Mouse (Mus musculus) spleen, adult 2 months (tissue): Measurements from ENCODE around the gene Ntn5. TPM values are rescaled to one million over a fixed set of nuclear protein-coding genes. Genes with fewer than 3 reads are reported as not detected.

ENCODE experiments used
- DNase-seq, 2 experiments: peaks; one replicate each; pipeline versions ENCODE4 v3.0.0 to v3.0.0-alpha.2; 2012 to 2021; ENCODE audit warnings: low spot score in 2 of 2, low read depth in 1 of 2
- H3K27ac ChIP-seq: fragments of 200-500 bp; 2 replicates; pipeline ENCODE4 v1.5.1; 2012; ENCODE audit warnings: low read length, inconsistent platforms; ENCODE audit not compliant: insufficient read depth
- H3K27me3 ChIP-seq: fragments of 200-500 bp; 2 replicates; pipeline ENCODE4 v1.6.1; 2012; ENCODE audit warnings: mild to moderate bottlenecking, moderate library complexity, low read length, inconsistent platforms; ENCODE audit not compliant: control insufficient read depth, insufficient read depth
- H3K36me3 ChIP-seq: fragments of 200-500 bp; 2 replicates; pipeline ENCODE4 v1.6.1; 2012; ENCODE audit warnings: mild to moderate bottlenecking, low read length, inconsistent platforms; ENCODE audit not compliant: control insufficient read depth, insufficient read depth
- H3K4me1 ChIP-seq: fragments of 200-500 bp; 2 replicates; pipeline ENCODE4 v1.6.1; 2011; ENCODE audit warnings: inconsistent platforms; ENCODE audit not compliant: control insufficient read depth, insufficient read depth, insufficient read length
- H3K4me3 ChIP-seq: fragments of 200-500 bp; 2 replicates; pipeline ENCODE4 v1.5.1; 2011; ENCODE audit warnings: mild to moderate bottlenecking, inconsistent platforms; ENCODE audit not compliant: insufficient read depth, insufficient read length; ENCODE audit errors: extremely low read depth
- CTCF ChIP-seq: fragments of 200-500 bp; IDR thresholded peaks from 2 replicates; pipeline ENCODE4 v1.5.1; 2011; ENCODE audit warnings: mild to moderate bottlenecking, inconsistent platforms; ENCODE audit not compliant: insufficient read depth, insufficient read length, insufficient replicate concordance; ENCODE audit errors: extremely low read depth
- POLR2A ChIP-seq: fragments of 200-500 bp; IDR thresholded peaks from 2 replicates; pipeline ENCODE4 v1.6.1; 2011; ENCODE audit warnings: low read depth, low read length, inconsistent platforms
- WGBS: fragments of 180-500 bp; shearing (Covaris S2); methylation state at CpG from one replicate; pipeline ENCODE4 v1.1.7; 2018; 5-methylcytosine and 5-hydroxymethylcytosine counted together
- polyA plus RNA-seq: library from polyadenylated mRNA; depleted of rRNA; stranded (reverse); fragments of >200 nt; gene quantifications from 2 replicates; pipeline ENCODE4 v1.2.3, GENCODE M21; 2012

Ntn5 gene
- polyA plus RNA-seq, 1 experiment, result 2.2 TPM

GRCm38 (mm10) chr7:45721642-45722347, 38.0 kb downstream of the Ntn5 start:
- TF ChIP-seq CTCF (no peak), POLR2A (no peak)
- Histone ChIP-seq H3K27ac (no peak overlapping the region), H3K4me3 (no peak overlapping the region), H3K27me3 (no peaks in the 10 kb centered on the region), H3K4me1 (no peaks in the 10 kb centered on the region; the same call in 1 of the 2 replicates), H3K36me3 (peaks cover 26% of the 10 kb centered on the region)
- DNase-seq, result no peak
- 92% methylated on average over 13 of the region's 13 CpGs for WGBS

DNA sequence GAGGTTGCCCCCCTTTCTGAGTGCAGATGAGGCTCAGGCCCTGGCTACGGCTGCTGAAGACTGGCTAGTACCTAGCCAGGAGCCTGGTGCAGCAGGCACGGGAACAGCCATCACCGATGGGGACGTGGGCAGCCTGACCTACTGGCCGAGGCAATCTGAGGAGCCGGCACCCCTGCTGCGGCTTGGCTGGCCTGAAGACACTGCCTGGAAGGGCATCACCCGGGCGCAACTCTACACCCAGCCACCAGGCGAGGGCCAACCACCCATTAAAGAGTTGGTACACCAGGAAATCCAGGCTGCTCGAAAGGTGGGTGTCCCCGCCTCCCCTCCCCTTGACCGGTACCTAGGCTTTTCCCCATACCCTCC, 38.5 kb downstream of the Ntn5 start:
- WGBS, result 82% methylated on average over 13 of the region's 13 CpGs
- Histone ChIP-seq H3K4me3 (no peak overlapping the region), H3K4me1 (no peaks in the 10 kb centered on the region; the same call in 1 of the 2 replicates), H3K27me3 (no peaks in the 10 kb centered on the region), H3K27ac (no peak overlapping the region), H3K36me3 (peaks cover 26% of the 10 kb centered on the region)
- TF ChIP-seq CTCF (no peak), POLR2A (no peak)
- no peak for DNase-seq

DNA sequence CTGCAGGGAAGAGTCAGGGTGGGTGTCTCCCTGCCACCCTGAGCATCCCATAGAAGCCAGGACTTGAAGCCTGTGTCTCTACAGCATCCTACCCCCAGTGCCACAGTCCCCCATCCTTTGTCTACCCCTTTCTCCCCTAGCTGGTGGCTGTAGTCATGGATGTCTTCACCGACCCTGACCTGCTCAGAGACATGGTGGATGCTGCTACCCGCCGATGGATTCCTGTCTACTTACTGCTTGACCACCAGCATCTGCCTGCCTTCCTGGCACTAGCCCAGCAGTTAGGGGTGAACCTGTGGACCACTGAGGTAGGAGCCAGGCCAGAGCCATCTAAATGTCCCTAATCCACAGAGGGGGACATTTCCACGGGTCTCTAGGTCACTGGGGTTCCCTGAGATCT, 39.5 kb downstream of the Ntn5 start:
- no peak for DNase-seq
- TF ChIP-seq CTCF (no peak), POLR2A (no peak)
- Histone ChIP-seq H3K27ac (no peak overlapping the region), H3K4me1 (no peaks in the 10 kb centered on the region; the same call in 1 of the 2 replicates), H3K36me3 (peaks cover 26% of the 10 kb centered on the region), H3K27me3 (no peaks in the 10 kb centered on the region), H3K4me3 (no peak overlapping the region)
- 97% methylated on average over 4 of the region's 4 CpGs for WGBS

DNA sequence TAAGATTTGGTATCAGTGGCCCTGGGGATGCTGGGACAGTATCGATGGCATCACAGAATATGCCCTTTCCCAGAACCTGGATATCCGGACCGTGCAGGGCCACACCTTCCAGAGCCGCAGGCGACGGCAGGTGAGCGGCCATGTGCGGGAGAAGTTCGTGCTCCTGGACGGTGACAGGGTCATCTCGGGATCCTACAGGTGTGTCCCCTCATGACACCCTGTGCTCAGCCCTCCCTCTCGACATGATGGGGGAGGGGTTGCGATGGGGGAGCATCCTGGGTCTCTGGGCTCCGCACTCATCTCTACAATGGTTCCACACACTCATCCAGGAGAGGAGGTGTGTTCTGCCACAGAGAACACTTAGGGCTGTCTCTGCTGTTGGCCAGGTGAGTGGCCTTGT, 40.0 kb downstream of the Ntn5 start:
- H3K4me1 ChIP-seq, result no peaks in the 10 kb centered on the region; the same call in 1 of the 2 replicates
- H3K27ac ChIP-seq, result no peak overlapping the region
- H3K4me3 ChIP-seq, result no peak overlapping the region
- no peaks in the 10 kb centered on the region for H3K27me3 ChIP-seq
- H3K36me3 ChIP-seq, result peaks cover 26% of the 10 kb centered on the region
- TF ChIP-seq POLR2A (no peak), CTCF (no peak)
- 97% methylated on average over 14 of the region's 14 CpGs for WGBS
- DNase-seq, result no peak

DNA sequence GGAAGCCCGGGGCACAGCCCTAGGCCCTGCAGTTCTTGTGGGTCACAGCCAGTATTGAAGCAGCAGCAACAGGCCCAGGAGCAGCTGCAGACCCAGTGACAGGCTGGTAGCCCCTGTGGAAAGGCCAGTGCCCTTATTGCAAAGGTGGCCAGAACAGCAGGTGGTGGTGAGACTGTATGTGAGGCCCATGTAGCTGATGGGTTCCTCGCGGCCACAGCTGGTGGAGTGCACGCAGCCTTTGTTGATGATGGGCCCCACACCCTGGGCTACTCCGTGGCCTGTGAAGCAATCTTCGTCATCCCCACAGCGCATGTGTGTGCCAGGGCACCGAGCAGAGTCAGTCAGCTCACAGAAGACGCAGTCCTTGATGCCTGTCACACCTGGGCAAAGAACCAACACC, 41.3 kb downstream of the Ntn5 start:
- 94% methylated on average over 9 of the region's 9 CpGs for WGBS
- H3K36me3 ChIP-seq, result peaks cover 18% of the 10 kb centered on the region

DNA sequence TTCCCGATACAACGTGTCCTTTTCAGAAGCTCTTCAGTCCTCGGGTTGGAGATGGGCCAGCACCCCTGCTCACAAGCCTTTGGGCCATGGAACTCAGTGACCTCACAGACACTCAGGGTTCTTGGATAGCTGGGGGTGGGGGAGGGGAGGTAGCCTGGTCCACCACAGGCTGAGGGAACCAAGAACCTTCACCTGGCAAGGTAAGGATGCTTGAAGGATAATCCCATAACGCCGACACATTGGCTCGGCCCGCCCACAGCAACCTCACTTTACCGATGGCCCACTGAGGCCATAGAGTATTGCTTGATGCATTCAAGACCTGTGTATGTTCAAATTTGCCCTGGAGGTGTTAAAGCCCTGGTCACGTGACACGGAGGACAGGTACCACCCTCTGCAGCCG, 41.9 kb downstream of the Ntn5 start, which contains the start of gene Spaca4:
Gene Spaca4 (minus strand): TSS at position 101 of the 400 bp plus-strand sequence.
- TF ChIP-seq CTCF (no peak), POLR2A (no peak)
- 94% methylated on average over 11 of the region's 11 CpGs for WGBS
- H3K36me3 ChIP-seq, result peaks cover 14% of the 10 kb centered on the region
- H3K27ac ChIP-seq, result no peak within 1 kb of the TSS
- no peaks in the 10 kb centered on the region for H3K27me3 ChIP-seq
- H3K4me1 ChIP-seq, result no peaks in the 10 kb centered on the region
- no peak for DNase-seq
- H3K4me3 ChIP-seq, result no peak within 1 kb of the TSS

More for the DNA sequence above, 41.3 kb downstream of the Ntn5 start:
- TF ChIP-seq CTCF (no peak), POLR2A (no peak)
- no peaks in the 10 kb centered on the region for H3K27me3 ChIP-seq
- H3K4me3 ChIP-seq, result no peak overlapping the region
- no peak overlapping the region for H3K27ac ChIP-seq
- H3K4me1 ChIP-seq, result no peaks in the 10 kb centered on the region
- DNase-seq, result no peak

- Histone ChIP-seq H3K27me3 (no peaks in the 10 kb centered on the region), H3K4me3 (no peak overlapping the region), H3K27ac (no peak overlapping the region), H3K36me3 (peaks cover 9% of the 10 kb centered on the region; the same call in 1 of the 2 replicates), H3K4me1 (no peaks in the 10 kb centered on the region)
- WGBS, result 89% methylated on average over 10 of the region's 10 CpGs
- no peak for DNase-seq
- no peak for TF ChIP-seq POLR2A
- TF ChIP-seq CTCF, result no peak
These were observed 42.6 kb downstream of the Ntn5 start for GRCm38 (mm10) chr7:45726419-45726818.
